Mouse (Mus musculus): ENCODE data around the gene 9030624G23Rik.
A peak's percentile ranks its signal among the peaks of the same experiment; 100 is the strongest.
"Not testable (repeated sequence)": the region's sequence is repeated elsewhere in the genome, so short reads cannot be mapped to it uniquely, and the experiment has no call there.

Gene 9030624G23Rik

DNA sequence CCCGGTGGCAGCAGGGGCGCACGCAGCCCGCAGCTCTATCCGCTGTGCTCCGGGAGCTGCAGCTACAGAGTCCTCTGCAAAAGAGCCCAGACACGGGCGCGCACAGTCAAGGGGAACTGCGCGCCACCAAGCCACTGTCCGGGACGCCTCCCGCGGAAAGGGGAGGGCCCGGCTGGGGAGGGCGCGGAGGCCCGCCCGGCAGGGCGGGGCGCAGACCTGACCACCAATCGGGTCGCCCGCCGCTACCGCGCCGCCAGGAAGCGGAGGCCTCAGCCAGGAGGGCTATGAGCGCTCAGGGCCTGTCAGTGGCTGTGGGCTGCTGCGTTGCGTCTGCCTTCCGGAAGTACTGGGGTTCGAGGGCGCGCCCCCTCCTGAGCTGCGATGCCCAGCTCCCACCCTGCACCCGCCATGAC, at the start of gene 9030624G23Rik:
Gene 9030624G23Rik, minus strand, starts transcription at position 139 of the 413 bp plus-strand sequence.
- DNase-seq, result peak; percentile 11

DNA sequence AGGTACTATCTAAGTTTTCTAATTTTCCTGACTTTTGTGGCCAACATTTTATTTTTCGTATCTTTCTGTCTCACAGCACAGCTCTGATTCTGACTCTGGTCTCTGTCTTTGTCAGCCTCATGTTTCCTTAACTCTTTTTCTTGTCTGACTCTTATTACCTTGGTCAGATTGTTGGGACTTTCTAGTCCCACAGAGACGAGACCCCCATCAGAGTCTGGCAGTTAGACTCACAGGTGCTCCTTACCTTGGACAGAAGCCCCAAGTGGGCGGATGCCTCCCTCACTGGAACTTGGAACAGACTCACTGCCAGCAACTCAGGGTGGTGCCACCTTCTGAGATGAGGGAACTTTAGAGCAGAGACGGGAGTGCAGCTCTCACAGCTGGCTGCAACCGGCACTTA, 13.9 kb downstream of the 9030624G23Rik start:
- not testable (repeated sequence) for DNase-seq

All from thymus, postnatal 14 days (tissue).